Mouse (Mus musculus): ENCODE measurements around the gene 3110040N11Rik.

DNA sequence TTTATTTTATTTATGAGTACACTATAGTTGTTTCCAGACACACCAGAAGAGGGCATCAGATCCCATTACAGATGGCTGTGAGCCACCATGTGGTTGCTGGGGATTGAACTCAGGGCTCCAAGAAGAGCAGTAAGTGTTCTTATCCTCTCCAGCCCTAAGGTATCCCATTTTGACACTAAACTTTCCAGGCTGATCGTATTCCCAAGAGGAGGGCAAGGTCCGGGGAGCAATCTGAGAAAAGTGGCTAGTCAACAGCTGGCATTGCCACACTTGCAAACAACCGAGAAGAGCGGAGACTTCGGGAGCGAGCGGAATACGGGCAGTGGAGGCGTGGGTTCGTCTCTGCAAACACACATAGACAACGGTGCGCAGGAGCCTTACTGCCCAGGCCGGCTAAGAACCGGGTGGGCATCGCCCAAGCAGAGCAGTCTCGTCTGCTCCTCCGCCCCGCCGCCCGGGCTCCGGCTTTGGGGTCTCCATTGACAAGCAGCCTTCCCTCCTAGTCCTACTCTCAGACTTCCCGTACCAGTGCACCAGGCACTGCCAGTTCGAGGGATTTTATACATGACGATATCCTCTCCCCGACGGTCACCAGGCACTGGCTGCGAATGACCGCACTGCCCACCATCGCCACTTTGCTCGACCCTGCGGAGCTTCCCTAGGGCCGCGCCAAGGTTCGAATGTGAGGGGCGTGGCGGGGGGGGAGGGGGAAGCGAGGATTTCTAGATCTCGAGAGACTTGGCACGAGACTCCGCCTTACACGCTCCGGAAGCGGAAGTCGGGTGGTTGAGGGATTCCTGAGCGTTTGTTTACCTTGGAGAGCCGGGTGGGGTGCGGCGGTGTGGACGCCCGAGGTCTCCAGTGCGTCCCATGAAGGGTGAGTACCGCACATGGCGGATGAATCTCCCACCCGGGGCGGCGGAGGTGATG, 26.8 kb downstream of the 3110040N11Rik start, which contains the start of gene Ramac:
- TF ChIP-seq GATA1 (IDR thresholded peaks at IDR 0.05; ENCODE audit: borderline replicate concordance, low read length) (no peak), FLI1 (IDR thresholded peaks at IDR 0.05; ENCODE audit: low read length) (peak; percentile 53; the same call in 1 of the 2 replicates)

All from megakaryocyte, embryonic 14.5 days (primary cell).